Mouse (Mus musculus) bone marrow macrophage, adult 2 months (primary cell): ENCODE data around the gene Phldb2. TPM values are rescaled to one million over a fixed set of nuclear protein-coding genes. Genes with fewer than 3 reads are reported as not detected.

Experiments used
- H3K27ac ChIP-seq: 2 replicates; pipeline ENCODE4 v1.5.1; 2012; ENCODE audit warnings: low read depth, low read length; ENCODE audit not compliant: insufficient read depth
- H3K4me1 ChIP-seq: 2 replicates; pipeline ENCODE4 v1.6.1; 2012; ENCODE audit warnings: low read length; ENCODE audit not compliant: control insufficient read depth, insufficient read depth
- H3K4me3 ChIP-seq: 2 replicates; pipeline ENCODE4 v1.5.1; 2012; ENCODE audit warnings: mild to moderate bottlenecking, low read length, moderate library complexity; ENCODE audit not compliant: insufficient read depth
- CTCF ChIP-seq: IDR thresholded peaks from 2 replicates; pipeline ENCODE4 v1.5.1; 2012; ENCODE audit warnings: low read depth, mild to moderate bottlenecking, low read length, moderate library complexity
- POLR2A ChIP-seq: IDR thresholded peaks from 2 replicates; pipeline ENCODE4 v1.6.1; 2012; ENCODE audit warnings: mild to moderate bottlenecking, low read depth, low read length, borderline replicate concordance
- polyA plus RNA-seq: library from polyadenylated mRNA; stranded (reverse); fragments of >200 nt; gene quantifications from 2 replicates; pipeline ENCODE4 v1.2.4, GENCODE M21; 2012; ENCODE audit not compliant: missing spikeins, insufficient read depth, insufficient read length

The Phldb2 gene
- polyA plus RNA-seq, 1 experiment = 1.3 TPM

DNA sequence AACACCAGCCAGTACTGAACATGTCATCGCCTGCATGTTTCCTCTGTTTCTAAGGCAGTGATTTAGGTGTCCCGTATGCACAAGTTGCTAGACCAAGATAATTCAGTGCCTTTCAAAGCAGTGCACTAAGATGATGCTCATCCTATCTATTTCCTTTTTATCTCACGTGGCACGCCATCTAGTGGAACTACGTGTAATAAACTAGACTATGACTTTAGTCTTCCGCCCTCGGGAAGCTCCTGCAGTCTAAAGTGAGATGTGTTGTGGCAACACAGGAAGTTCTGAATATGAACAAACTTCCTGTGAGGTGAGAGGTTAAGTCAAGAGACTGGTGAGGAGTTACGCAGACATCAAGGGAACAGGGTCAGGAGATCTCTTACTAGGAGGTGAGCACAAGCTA is 166.8 kb downstream of the Phldb2 start:
- TF ChIP-seq POLR2A (no peak), CTCF (no peak)
- H3K4me1 ChIP-seq = no peaks in the 10 kb centered on the region
- no peak overlapping the region for H3K27ac ChIP-seq
- no peak overlapping the region for H3K4me3 ChIP-seq

DNA sequence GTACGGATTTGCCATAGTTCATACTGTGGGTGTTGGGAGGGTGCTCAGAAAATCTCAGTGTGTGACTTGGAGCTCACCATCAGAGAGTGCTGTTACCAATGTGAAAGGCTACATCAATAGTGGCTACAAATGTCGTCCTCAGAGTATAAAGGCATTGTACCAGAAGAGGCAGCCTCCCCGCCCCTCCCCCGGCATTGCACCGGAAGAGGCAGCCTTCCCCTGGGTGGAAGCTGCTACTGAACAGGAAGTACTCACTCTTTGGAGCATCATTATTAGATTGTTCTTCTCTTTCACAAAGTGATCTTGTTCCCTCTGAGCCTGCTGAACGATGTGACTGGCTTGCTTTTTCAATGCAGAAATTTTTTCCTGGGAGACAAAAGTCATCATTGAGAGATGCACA is 173.4 kb downstream of the Phldb2 start:
- Histone ChIP-seq H3K4me1 (no peaks in the 10 kb centered on the region), H3K4me3 (no peak overlapping the region), H3K27ac (no peak overlapping the region)
- TF ChIP-seq POLR2A (no peak), CTCF (no peak)

DNA sequence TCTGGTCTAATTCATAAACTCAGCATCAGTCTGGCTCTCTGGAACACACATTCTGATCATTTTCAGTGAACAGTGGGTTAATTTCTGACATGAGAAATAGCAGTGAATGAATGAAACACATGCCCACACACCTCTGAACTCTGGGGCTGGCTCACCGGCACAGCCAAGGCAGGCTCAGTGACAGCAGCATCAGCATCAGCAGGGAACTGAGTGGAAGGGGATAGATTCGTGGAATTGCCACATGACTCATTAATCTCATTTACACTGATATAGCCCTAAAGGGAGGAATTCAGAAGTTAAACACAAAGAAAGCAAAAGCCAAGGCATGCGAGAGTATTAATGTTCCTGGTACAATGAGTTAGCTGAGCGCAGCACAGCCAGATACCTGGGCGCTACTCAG is 178.6 kb downstream of the Phldb2 start:
- Histone ChIP-seq H3K27ac (no peak overlapping the region), H3K4me1 (no peaks in the 10 kb centered on the region), H3K4me3 (no peak overlapping the region)
- TF ChIP-seq POLR2A (no peak), CTCF (no peak)

DNA sequence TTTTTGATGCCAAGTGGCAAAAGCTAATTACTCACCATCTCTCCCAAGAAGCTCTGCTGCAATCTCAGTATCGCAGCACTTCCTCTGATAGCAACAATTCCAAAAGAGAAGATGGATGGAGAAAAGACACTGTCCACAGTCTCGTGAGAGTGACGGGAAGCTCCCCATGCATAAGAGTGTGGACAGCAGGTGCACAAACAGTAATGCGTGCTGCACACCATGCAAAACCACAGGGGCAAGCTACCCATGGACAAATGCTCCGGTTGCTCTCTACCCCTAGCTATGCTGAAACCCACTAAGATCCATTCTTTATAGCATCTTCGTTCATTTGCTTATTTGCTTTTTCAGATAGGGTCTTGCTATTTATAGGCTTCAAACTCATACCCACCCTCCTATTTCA is 182.5 kb downstream of the Phldb2 start:
- TF ChIP-seq CTCF = no peak
- TF ChIP-seq POLR2A = no peak
- no peaks in the 10 kb centered on the region for H3K4me1 ChIP-seq
- no peak overlapping the region for H3K4me3 ChIP-seq
- no peak overlapping the region for H3K27ac ChIP-seq

DNA sequence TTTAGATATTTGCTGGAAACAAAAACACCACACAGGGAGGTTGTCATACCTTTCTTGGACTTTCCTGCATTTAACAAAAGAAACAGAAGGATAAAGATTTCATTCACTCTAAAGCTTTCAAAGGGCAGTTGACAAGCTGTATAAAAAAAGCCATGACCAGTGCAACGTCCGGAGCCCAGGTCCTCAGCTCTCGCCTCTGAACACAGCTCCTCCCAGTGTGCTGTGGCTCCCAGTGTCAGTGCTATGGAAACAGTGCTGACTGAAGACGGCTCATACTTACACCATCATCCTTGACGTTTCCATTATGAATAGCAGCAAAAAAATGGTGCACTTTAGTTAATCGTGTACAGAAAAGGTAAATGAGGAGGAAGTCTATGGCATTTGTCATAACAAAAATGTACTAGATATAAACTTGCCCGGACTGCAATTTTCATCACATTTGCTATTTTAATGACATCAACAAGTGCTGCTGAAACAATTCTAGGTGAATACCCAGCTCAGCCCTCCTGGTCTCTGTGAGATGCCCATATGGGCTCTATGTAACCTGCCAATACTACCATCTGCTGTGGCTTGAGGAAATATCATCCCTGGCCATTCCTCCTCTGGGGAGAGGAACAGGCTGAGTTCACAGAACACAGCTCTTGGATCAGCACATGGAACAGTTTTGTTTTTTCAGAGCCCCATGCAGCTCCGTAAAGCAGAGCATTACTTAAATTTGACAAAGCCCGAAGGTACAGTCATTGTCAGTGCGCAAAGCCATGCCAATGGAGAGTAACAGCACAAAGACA is 185.4 kb downstream of the Phldb2 start:
- Histone ChIP-seq H3K27ac (no peak overlapping the region), H3K4me1 (no peaks in the 10 kb centered on the region)

DNA sequence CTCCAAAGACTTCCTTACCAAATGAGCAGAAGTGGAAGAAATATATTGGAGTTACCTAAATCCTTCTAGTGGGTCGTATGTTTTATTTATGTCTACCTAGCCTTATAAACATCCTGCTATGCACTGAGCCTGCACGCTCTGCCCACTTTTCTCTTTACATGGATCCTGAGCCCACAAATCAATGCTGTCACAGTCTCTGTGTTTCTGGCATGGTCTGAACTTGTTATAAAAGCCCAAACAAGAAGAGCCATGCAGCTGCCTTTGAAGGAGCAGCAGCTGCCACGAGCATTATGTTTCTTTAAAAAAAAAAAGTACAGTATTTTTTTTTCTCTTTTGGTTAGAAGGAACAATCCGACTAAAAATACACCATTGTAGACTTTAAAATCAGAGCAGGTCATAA is 186.0 kb downstream of the Phldb2 start:
- no peaks in the 10 kb centered on the region for H3K4me1 ChIP-seq
- H3K4me3 ChIP-seq = no peak overlapping the region
- no peak overlapping the region for H3K27ac ChIP-seq
- TF ChIP-seq CTCF (no peak), POLR2A (no peak)

More for the DNA sequence above, 185.4 kb downstream of the Phldb2 start:
- no peak overlapping the region for H3K4me3 ChIP-seq
- TF ChIP-seq POLR2A (no peak), CTCF (no peak)

DNA sequence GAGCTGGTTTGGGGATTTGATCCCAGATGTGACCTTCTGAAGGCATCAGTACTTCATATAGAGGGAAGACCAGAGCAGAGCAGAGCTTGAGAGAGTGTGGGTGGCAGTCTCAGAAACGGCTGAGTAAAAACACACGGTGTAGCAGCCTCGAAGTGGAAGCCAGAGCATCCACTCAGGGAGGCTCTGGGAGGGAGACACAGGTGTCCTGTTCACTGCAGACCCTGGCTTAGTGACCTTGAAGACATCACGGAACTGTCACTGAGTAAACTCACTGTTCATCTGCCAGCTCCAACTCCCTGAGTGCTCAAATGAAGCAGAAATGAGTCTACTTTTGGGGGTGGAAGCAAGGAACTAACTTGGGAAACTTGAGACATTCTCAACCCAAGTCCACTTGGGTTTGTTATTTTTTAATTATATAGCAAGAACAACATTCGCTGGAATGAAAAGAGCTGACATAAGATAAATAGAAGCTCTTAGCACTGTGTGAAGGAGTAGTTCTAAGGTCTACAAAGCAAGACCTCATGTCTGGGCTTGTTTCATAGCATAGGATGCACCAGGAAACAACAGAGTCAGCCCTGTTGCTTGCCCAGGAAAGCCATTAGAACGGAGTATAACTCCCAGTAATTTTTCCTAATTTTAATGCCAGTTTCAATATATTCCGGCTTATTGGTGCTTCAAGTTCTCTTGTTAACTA is 187.4 kb downstream of the Phldb2 start:
- Histone ChIP-seq H3K4me1 (no peaks in the 10 kb centered on the region), H3K27ac (no peak overlapping the region), H3K4me3 (no peak overlapping the region)
- TF ChIP-seq POLR2A (no peak), CTCF (no peak)

DNA sequence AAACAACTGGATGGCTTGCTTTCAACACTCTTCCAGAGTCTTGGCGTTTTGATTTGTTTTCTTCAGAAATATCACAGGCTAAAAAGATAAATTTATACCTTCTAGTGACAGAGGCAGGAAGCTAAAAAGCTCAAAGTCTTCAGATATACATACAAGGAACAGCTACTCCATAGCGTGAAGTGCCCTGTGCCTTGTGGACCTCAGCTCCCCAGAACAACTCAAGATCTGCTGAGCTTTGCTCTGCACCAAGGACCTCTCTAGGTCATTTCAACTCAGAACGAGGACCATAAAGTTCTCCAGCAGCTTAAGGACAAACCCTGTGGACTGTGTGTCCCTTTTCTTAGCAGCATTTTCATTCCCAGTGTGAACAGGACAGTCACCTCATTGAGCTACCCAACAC is 188.3 kb downstream of the Phldb2 start:
- Histone ChIP-seq H3K27ac (no peak overlapping the region), H3K4me3 (no peak overlapping the region), H3K4me1 (no peaks in the 10 kb centered on the region)
- no peak for TF ChIP-seq CTCF
- no peak for TF ChIP-seq POLR2A

DNA sequence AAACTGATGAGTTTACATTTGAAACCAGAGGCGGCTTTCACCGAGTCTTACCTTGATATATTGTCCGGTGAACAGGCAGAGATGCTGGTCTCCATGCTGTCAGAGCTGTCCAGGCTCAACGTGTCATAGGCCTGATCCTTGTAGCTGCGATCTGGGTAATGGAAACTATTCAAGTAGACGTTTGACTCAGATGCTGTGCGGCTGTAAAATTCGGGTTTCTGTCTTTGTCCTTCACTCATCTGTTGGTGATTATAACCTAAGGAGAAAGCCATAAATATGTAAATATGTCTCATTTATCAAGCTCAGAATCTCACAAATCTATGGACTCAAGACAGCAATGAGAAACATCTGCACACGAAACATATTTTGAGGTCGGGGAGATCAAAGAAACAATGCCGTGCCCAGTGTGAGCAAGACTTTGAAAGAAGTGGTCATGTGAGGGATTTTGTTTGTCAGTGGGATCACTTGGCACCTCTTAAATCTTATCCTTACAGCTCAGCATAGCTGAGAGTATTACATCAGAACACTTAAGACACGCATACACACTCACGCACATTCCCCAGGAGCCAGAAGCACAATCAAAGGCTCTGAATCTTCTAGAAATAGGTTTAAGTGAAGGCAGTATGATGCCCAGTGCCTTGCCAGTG is 190.4 kb downstream of the Phldb2 start:
- TF ChIP-seq POLR2A (no peak), CTCF (no peak)
- Histone ChIP-seq H3K4me3 (no peak overlapping the region), H3K27ac (no peak overlapping the region), H3K4me1 (no peaks in the 10 kb centered on the region; the same call in 1 of the 2 replicates)

DNA sequence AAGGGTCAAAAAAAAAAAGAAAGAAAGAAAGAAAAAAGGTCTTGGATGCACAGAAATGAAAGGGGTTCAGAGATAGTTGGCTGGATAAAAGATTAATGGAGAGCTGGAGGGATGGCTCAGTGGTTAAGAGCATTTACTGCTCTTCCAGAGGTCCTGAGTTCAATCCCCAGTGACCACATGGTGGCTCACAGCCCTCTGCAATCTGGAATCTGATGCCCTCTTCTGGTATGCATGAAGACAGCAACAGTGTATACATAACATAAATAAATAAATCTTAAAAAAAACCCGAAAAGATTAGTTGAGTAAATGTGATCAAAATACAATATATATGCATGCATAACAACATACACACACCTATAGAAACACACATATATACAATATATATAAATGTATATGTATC is 192.0 kb downstream of the Phldb2 start:
- peaks cover 10% of the 10 kb centered on the region for H3K4me1 ChIP-seq
- TF ChIP-seq POLR2A = no peak
- no peak for TF ChIP-seq CTCF
- H3K4me3 ChIP-seq = no peak overlapping the region
- H3K27ac ChIP-seq = no peak overlapping the region
